Mouse (Mus musculus): ENCODE results near the gene Zmiz1.

Zmiz1 gene

GRCm38 (mm10) chr14:25472096-25472861, 13.3 kb downstream of the Zmiz1 start:
- no peak for DNase-seq (ENCODE audit: low spot score in 2 of 2)

- no peak for DNase-seq (ENCODE audit: low spot score in 2 of 2)
Observed at GRCm38 (mm10) chr14:25472981-25473649, 14.1 kb downstream of the Zmiz1 start.

- DNase-seq (ENCODE audit: low spot score in 2 of 2): no peak
Observed at GRCm38 (mm10) chr14:25474017-25474416, 15.0 kb downstream of the Zmiz1 start.

- no peak for DNase-seq (ENCODE audit: low spot score in 2 of 2)
Observed at GRCm38 (mm10) chr14:25474732-25475131, 15.7 kb downstream of the Zmiz1 start.

GRCm38 (mm10) chr14:25476048-25476447, 17.1 kb downstream of the Zmiz1 start:
- DNase-seq (ENCODE audit: low spot score in 2 of 2): no peak

GRCm38 (mm10) chr14:25476453-25476852, 17.5 kb downstream of the Zmiz1 start:
- DNase-seq (ENCODE audit: low spot score in 2 of 2): no peak

GRCm38 (mm10) chr14:25477268-25477667, 18.3 kb downstream of the Zmiz1 start:
- DNase-seq (ENCODE audit: low spot score in 2 of 2): no peak

GRCm38 (mm10) chr14:25478257-25478656, 19.3 kb downstream of the Zmiz1 start:
- DNase-seq (ENCODE audit: low spot score in 2 of 2): no peak

GRCm38 (mm10) chr14:25478755-25479154, 19.8 kb downstream of the Zmiz1 start:
- DNase-seq (ENCODE audit: low spot score in 2 of 2): no peak

GRCm38 (mm10) chr14:25479841-25480252, 20.9 kb downstream of the Zmiz1 start:
- no peak for DNase-seq (ENCODE audit: low spot score in 2 of 2)

GRCm38 (mm10) chr14:25480443-25480842, 21.5 kb downstream of the Zmiz1 start:
- DNase-seq (ENCODE audit: low spot score in 2 of 2): no peak

GRCm38 (mm10) chr14:25480916-25481666, 22.1 kb downstream of the Zmiz1 start:
- DNase-seq (ENCODE audit: low spot score in 2 of 2): no peak

GRCm38 (mm10) chr14:25481667-25482331, 22.8 kb downstream of the Zmiz1 start:
- no peak for DNase-seq (ENCODE audit: low spot score in 2 of 2)

- DNase-seq (ENCODE audit: low spot score in 2 of 2): no peak
Observed at GRCm38 (mm10) chr14:25482404-25482803, 23.4 kb downstream of the Zmiz1 start.

GRCm38 (mm10) chr14:25483285-25483684, 24.3 kb downstream of the Zmiz1 start:
- no peak for DNase-seq (ENCODE audit: low spot score in 2 of 2)

GRCm38 (mm10) chr14:25484049-25484448, 25.1 kb downstream of the Zmiz1 start:
- no peak for DNase-seq (ENCODE audit: low spot score in 2 of 2)

- no peak for DNase-seq (ENCODE audit: low spot score in 2 of 2)
Observed at GRCm38 (mm10) chr14:25486220-25486619, 27.2 kb downstream of the Zmiz1 start.

GRCm38 (mm10) chr14:25486742-25487469, 27.9 kb downstream of the Zmiz1 start:
- DNase-seq (ENCODE audit: low spot score in 2 of 2): no peak

- no peak for DNase-seq (ENCODE audit: low spot score in 2 of 2)
Observed at GRCm38 (mm10) chr14:25487470-25487955, 28.5 kb downstream of the Zmiz1 start.

GRCm38 (mm10) chr14:25488097-25488613, 29.2 kb downstream of the Zmiz1 start:
- no peak for DNase-seq (ENCODE audit: low spot score in 2 of 2)
